Mouse (Mus musculus) embryonic fibroblast, embryonic 13.5 days (primary cell): Measurements from ENCODE around the gene Fam178b.

Experiments used
- CTCF ChIP-seq: IDR thresholded peaks from 2 replicates; pipeline ENCODE4 v1.5.1; 2011; ENCODE audit warnings: mild to moderate bottlenecking, control low read depth, low read length, moderate library complexity, borderline replicate concordance; ENCODE audit not compliant: insufficient read depth
- POLR2A ChIP-seq: IDR thresholded peaks from 2 replicates; pipeline ENCODE4 v1.6.1; 2011; ENCODE audit warnings: low read depth, mild to moderate bottlenecking, control low read depth, low read length, moderate library complexity

DNA sequence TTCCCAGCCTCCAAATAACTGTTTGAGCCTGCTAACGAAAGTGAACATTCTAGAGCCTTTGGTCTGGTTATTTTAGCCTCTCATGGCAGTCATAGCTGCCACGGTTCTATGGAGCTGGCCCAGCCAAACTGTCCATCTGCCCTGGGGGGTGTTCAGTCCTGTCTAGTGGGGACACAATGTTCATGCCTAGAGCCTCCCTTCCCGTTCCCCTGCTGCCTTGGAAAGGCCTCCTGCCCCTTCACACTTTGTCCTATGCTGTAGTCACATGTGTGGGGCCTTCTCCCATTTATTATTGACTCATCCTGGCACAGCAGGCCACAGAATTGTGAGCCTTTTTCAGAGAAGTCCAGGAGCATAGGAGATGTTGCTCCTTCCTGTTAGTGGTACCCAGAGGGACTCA lies 164.7 kb downstream of the Fam178b start:
- TF ChIP-seq POLR2A (no peak), CTCF (no peak)
